Mouse (Mus musculus) CH12F3 (cell line): ENCODE measurements around the gene Sipa1l3.

Experiments used
- in situ Hi-C: fragments of 300-500 bp; cut with MboI; formaldehyde crosslinking; loops from 2 replicates; pipeline ENCODE4 v1.14.3; 2020; ENCODE audit warnings: low sequenced_read_pairs

Gene Sipa1l3

GRCm38 (mm10) chr7:29518421-29519210 lies at the start of gene Sipa1l3:
Gene Sipa1l3 (minus strand): TSS chr7:29518641.
- in situ Hi-C loops = no loop called here

GRCm38 (mm10) chr7:29563006-29563405 lies 44.6 kb upstream of the Sipa1l3 start:
- in situ Hi-C loops = no loop called here

- in situ Hi-C loops = no loop called here
Measured at GRCm38 (mm10) chr7:29561046-29561445, 42.6 kb upstream of the Sipa1l3 start.

GRCm38 (mm10) chr7:29559290-29559689 lies 40.8 kb upstream of the Sipa1l3 start:
- in situ Hi-C loops = no loop called here

GRCm38 (mm10) chr7:29558744-29559143 lies 40.3 kb upstream of the Sipa1l3 start:
- in situ Hi-C loops = no loop called here

GRCm38 (mm10) chr7:29556283-29556682 lies 37.8 kb upstream of the Sipa1l3 start:
- in situ Hi-C loops = no loop called here

- in situ Hi-C loops = no loop called here
Measured at GRCm38 (mm10) chr7:29555521-29555920, 37.1 kb upstream of the Sipa1l3 start.

GRCm38 (mm10) chr7:29555051-29555450 lies 36.6 kb upstream of the Sipa1l3 start:
- in situ Hi-C loops = no loop called here

GRCm38 (mm10) chr7:29550691-29551090 lies 32.2 kb upstream of the Sipa1l3 start:
- in situ Hi-C loops = no loop called here

- in situ Hi-C loops = no loop called here
Measured at GRCm38 (mm10) chr7:29541608-29542007, 23.2 kb upstream of the Sipa1l3 start.

- in situ Hi-C loops = no loop called here
Measured at GRCm38 (mm10) chr7:29541186-29541585, 22.7 kb upstream of the Sipa1l3 start.

GRCm38 (mm10) chr7:29540631-29541030 lies 22.2 kb upstream of the Sipa1l3 start:
- in situ Hi-C loops = no loop called here

- in situ Hi-C loops = loop anchor here (5.0 kb wide), 1 partner anchor 141 kb away; no protein-coding TSS in a partner anchor
Measured at GRCm38 (mm10) chr7:29523700-29524099, 5.3 kb upstream of the Sipa1l3 start.

- in situ Hi-C loops = loop anchor here (5.0 kb wide), 1 partner anchor 140 kb away; no protein-coding TSS in a partner anchor
Measured at GRCm38 (mm10) chr7:29521841-29522575, 3.6 kb upstream of the Sipa1l3 start.

- in situ Hi-C loops = loop anchor here (5.0 kb wide), 1 partner anchor 139 kb away; no protein-coding TSS in a partner anchor
Measured at GRCm38 (mm10) chr7:29521365-29521764, 2.9 kb upstream of the Sipa1l3 start.

GRCm38 (mm10) chr7:29520794-29521193 lies 2.4 kb upstream of the Sipa1l3 start:
- in situ Hi-C loops = loop anchor here (5.0 kb wide), 1 partner anchor 138 kb away; no protein-coding TSS in a partner anchor

- in situ Hi-C loops = no loop called here
Measured at GRCm38 (mm10) chr7:29519211-29519550, 740 bp upstream of the Sipa1l3 start.

GRCm38 (mm10) chr7:29518054-29518420 lies 404 bp downstream of the Sipa1l3 start:
- in situ Hi-C loops = no loop called here

GRCm38 (mm10) chr7:29517178-29517577 lies 1.3 kb downstream of the Sipa1l3 start:
- in situ Hi-C loops = no loop called here

- in situ Hi-C loops = no loop called here
Measured at GRCm38 (mm10) chr7:29515652-29516051, 2.8 kb downstream of the Sipa1l3 start.

GRCm38 (mm10) chr7:29512729-29513128 lies 5.7 kb downstream of the Sipa1l3 start:
- in situ Hi-C loops = no loop called here
